Mouse (Mus musculus): ENCODE measurements at regions not wholly inside any gene's neighbourhood (a gene's known extent, or its start where the extent isn't known, plus 50 kb on each side); places are given as distances from the start of the nearest gene placed in this dataset.

GRCm38 (mm10) chr3:134611516-134612297 lies 217.1 kb upstream of the Tacr3 start:
- H3K27me3 ChIP-seq (ENCODE audit: control insufficient read depth, insufficient read depth, low read length) = no peaks in the 10 kb centered on the region; the same call in 1 of the 2 replicates
- DNase-seq = no peak
- H3K4me3 ChIP-seq (replicated peaks; ENCODE audit: insufficient read depth, low read depth, low read length) = no peak overlapping the region
- TF ChIP-seq CTCF (IDR thresholded peaks at IDR 0.05; ENCODE audit: borderline replicate concordance, insufficient read depth, low read depth, low read length) (no peak), POLR2A (IDR thresholded peaks at IDR 0.05; ENCODE audit: borderline replicate concordance, insufficient read depth, low read length) (no peak)
- H3K27ac ChIP-seq (ENCODE audit: insufficient read depth, low read length) = no peak overlapping the region
- WGBS = 70% methylated on average over 5 of the region's 5 CpGs
- no peaks in the 10 kb centered on the region for H3K4me1 ChIP-seq (ENCODE audit: control insufficient read depth, insufficient read depth, low read length)

- WGBS = 81% methylated on average over 3 of the region's 3 CpGs
- TF ChIP-seq CTCF (IDR thresholded peaks at IDR 0.05; ENCODE audit: borderline replicate concordance, insufficient read depth, low read depth, low read length) (no peak), POLR2A (IDR thresholded peaks at IDR 0.05; ENCODE audit: borderline replicate concordance, insufficient read depth, low read length) (no peak)
These were observed 216.6 kb upstream of the Tacr3 start for GRCm38 (mm10) chr3:134612298-134612616.

GRCm38 (mm10) chr3:134629166-134630134 lies 199.4 kb upstream of the Tacr3 start:
- Histone ChIP-seq H3K27me3 (ENCODE audit: control insufficient read depth, insufficient read depth, low read length) (no peaks in the 10 kb centered on the region), H3K27ac (ENCODE audit: insufficient read depth, low read length) (no peak overlapping the region), H3K4me3 (replicated peaks; ENCODE audit: insufficient read depth, low read depth, low read length) (no peak overlapping the region), H3K4me1 (ENCODE audit: control insufficient read depth, insufficient read depth, low read length) (no peaks in the 10 kb centered on the region)
- DNase-seq = no peak
- 35% methylated on average over 16 of the region's 16 CpGs for WGBS
- TF ChIP-seq POLR2A (IDR thresholded peaks at IDR 0.05; ENCODE audit: borderline replicate concordance, insufficient read depth, low read length) (no peak), CTCF (IDR thresholded peaks at IDR 0.05; ENCODE audit: borderline replicate concordance, insufficient read depth, low read depth, low read length) (peak; percentile 54; the same call in 1 of the 2 replicates)

More at GRCm38 (mm10) chr3:134612298-134612616, 216.6 kb upstream of the Tacr3 start:
- Histone ChIP-seq H3K4me3 (replicated peaks; ENCODE audit: insufficient read depth, low read depth, low read length) (no peak overlapping the region), H3K4me1 (ENCODE audit: control insufficient read depth, insufficient read depth, low read length) (no peaks in the 10 kb centered on the region), H3K27ac (ENCODE audit: insufficient read depth, low read length) (no peak overlapping the region), H3K27me3 (ENCODE audit: control insufficient read depth, insufficient read depth, low read length) (no peaks in the 10 kb centered on the region)
- no peak for DNase-seq

- no peaks in the 10 kb centered on the region for H3K27me3 ChIP-seq (ENCODE audit: control insufficient read depth, insufficient read depth, low read length)
- DNase-seq = no peak
- no peaks in the 10 kb centered on the region for H3K4me1 ChIP-seq (ENCODE audit: control insufficient read depth, insufficient read depth, low read length)
- H3K27ac ChIP-seq (ENCODE audit: insufficient read depth, low read length) = no peak overlapping the region
- H3K4me3 ChIP-seq (replicated peaks; ENCODE audit: insufficient read depth, low read depth, low read length) = no peak overlapping the region
- WGBS = 40% methylated on average over 9 of the region's 9 CpGs
- TF ChIP-seq CTCF (IDR thresholded peaks at IDR 0.05; ENCODE audit: borderline replicate concordance, insufficient read depth, low read depth, low read length) = no peak
These were observed 198.7 kb upstream of the Tacr3 start for GRCm38 (mm10) chr3:134630135-134630516.

- WGBS = 31% methylated on average over 3 of the region's 3 CpGs
- no peak overlapping the region for H3K27ac ChIP-seq (ENCODE audit: insufficient read depth, low read length)
- H3K4me3 ChIP-seq (replicated peaks; ENCODE audit: insufficient read depth, low read depth, low read length) = no peak overlapping the region
- no peak for DNase-seq
- TF ChIP-seq POLR2A (IDR thresholded peaks at IDR 0.05; ENCODE audit: borderline replicate concordance, insufficient read depth, low read length) (no peak), CTCF (IDR thresholded peaks at IDR 0.05; ENCODE audit: borderline replicate concordance, insufficient read depth, low read depth, low read length) (peak; percentile 37; the same call in 1 of the 2 replicates)
- no peaks in the 10 kb centered on the region for H3K4me1 ChIP-seq (ENCODE audit: control insufficient read depth, insufficient read depth, low read length)
- no peaks in the 10 kb centered on the region for H3K27me3 ChIP-seq (ENCODE audit: control insufficient read depth, insufficient read depth, low read length)
These were observed 179.9 kb upstream of the Tacr3 start for GRCm38 (mm10) chr3:134648727-134649445.

- Histone ChIP-seq H3K27ac (ENCODE audit: insufficient read depth, low read length) (no peak overlapping the region), H3K27me3 (ENCODE audit: control insufficient read depth, insufficient read depth, low read length) (no peaks in the 10 kb centered on the region), H3K4me1 (ENCODE audit: control insufficient read depth, insufficient read depth, low read length) (no peaks in the 10 kb centered on the region), H3K4me3 (replicated peaks; ENCODE audit: insufficient read depth, low read depth, low read length) (no peak overlapping the region)
- WGBS = 17% methylated on average over 4 of the region's 4 CpGs
- no peak for DNase-seq
- no peak for TF ChIP-seq POLR2A (IDR thresholded peaks at IDR 0.05; ENCODE audit: borderline replicate concordance, insufficient read depth, low read length)
- TF ChIP-seq CTCF (IDR thresholded peaks at IDR 0.05; ENCODE audit: borderline replicate concordance, insufficient read depth, low read depth, low read length) = no peak
These were observed 174.8 kb upstream of the Tacr3 start for GRCm38 (mm10) chr3:134654051-134654450.

GRCm38 (mm10) chr3:134694893-134695292 lies 133.9 kb upstream of the Tacr3 start:
- H3K27me3 ChIP-seq (ENCODE audit: control insufficient read depth, insufficient read depth, low read length) = no peaks in the 10 kb centered on the region
- TF ChIP-seq POLR2A (IDR thresholded peaks at IDR 0.05; ENCODE audit: borderline replicate concordance, insufficient read depth, low read length) (no peak), CTCF (IDR thresholded peaks at IDR 0.05; ENCODE audit: borderline replicate concordance, insufficient read depth, low read depth, low read length) (no peak)
- H3K4me1 ChIP-seq (ENCODE audit: control insufficient read depth, insufficient read depth, low read length) = no peaks in the 10 kb centered on the region
- no peak overlapping the region for H3K4me3 ChIP-seq (replicated peaks; ENCODE audit: insufficient read depth, low read depth, low read length)
- WGBS = 36% methylated on average over 2 of the region's 2 CpGs
- DNase-seq = no peak
- H3K27ac ChIP-seq (ENCODE audit: insufficient read depth, low read length) = no peak overlapping the region

All from cerebellum, adult 2 months (tissue).